Mouse (Mus musculus): Measurements from ENCODE around the gene Gng5. TPM values are rescaled to one million over a fixed set of nuclear protein-coding genes. Genes with fewer than 3 reads are reported as not detected.

Gene Gng5
- polyA plus RNA-seq, 1 experiment from 2014 or later = 372 TPM

DNA sequence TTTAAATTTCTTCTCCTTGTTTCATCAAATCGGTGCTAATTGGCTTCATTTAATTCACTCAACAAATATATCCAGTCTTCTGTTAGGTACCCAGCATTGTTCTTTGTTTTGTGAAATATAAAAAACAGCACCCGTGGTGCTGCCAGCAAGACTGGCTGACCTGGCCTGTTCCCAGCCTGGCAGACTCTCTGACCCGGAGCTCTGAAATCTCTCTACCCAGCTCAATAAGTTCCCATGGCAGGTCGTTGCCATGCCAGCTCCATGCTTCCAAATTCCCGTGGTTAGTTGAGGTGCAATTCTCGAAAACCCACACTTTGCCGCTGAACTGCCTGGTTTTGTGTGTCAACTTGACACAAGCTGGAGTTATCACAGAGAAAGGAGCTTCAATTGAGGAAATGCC is 55.2 kb downstream of the Gng5 start:
- H3K4me2 ChIP-seq = no peak overlapping the region
- no peak for ATAC-seq (ENCODE audit: low FRiP score, low read depth)
- H3K36me3 ChIP-seq = no peaks in the 10 kb centered on the region
- H3K27ac ChIP-seq (replicated peaks) = no peak overlapping the region
- no peaks in the 10 kb centered on the region for H3K4me1 ChIP-seq (replicated peaks)
- H3K9me3 ChIP-seq = no peaks in the 10 kb centered on the region
- no peak overlapping the region for H3K9ac ChIP-seq
- H3K4me3 ChIP-seq = no peak overlapping the region
- WGBS = 78% methylated on average over 7 of the region's 7 CpGs
- no peaks in the 10 kb centered on the region for H3K27me3 ChIP-seq

Other genes with a start within 250 kb of the Gng5 start
- gene Ssx2ip, start 95.2 kb upstream of the Gng5 start, polyA plus RNA-seq (2015; fragmentation: Nextera tagmentation; extraction: Ambion mirVana) = 17.0 and 18.0 TPM in 2 replicates
- 5.2 and 5.8 TPM in 2 replicates for gene Ctbs, start 50.0 kb upstream of the Gng5 start, polyA plus RNA-seq (2015; fragmentation: Nextera tagmentation; extraction: Ambion mirVana)
- gene Spata1, start 54 bp upstream of the Gng5 start, polyA plus RNA-seq (2015; fragmentation: Nextera tagmentation; extraction: Ambion mirVana) = 5.4 and 5.6 TPM in 2 replicates
- 37.0 and 37.6 TPM in 2 replicates for gene Rpf1, start 21.6 kb downstream of the Gng5 start, polyA plus RNA-seq (2015; fragmentation: Nextera tagmentation; extraction: Ambion mirVana)
- gene Uox, start 70.6 kb downstream of the Gng5 start, polyA plus RNA-seq (2015; fragmentation: Nextera tagmentation; extraction: Ambion mirVana) = 0.14 and 0.18 TPM in 2 replicates
- not detected in 2 replicates for gene Dnase2b, start 115.8 kb downstream of the Gng5 start, polyA plus RNA-seq (2015; fragmentation: Nextera tagmentation; extraction: Ambion mirVana)
- not detected in 2 replicates for gene 4930503B20Rik, start 151.5 kb downstream of the Gng5 start, polyA plus RNA-seq (2015; fragmentation: Nextera tagmentation; extraction: Ambion mirVana)
- 0.30 and 0.72 TPM in 2 replicates for gene Samd13, start 185.8 kb downstream of the Gng5 start, polyA plus RNA-seq (2015; fragmentation: Nextera tagmentation; extraction: Ambion mirVana)

Measured in hindbrain, embryonic 15.5 days (tissue).